8 mouse cellular contexts compared by ENCODE assay signal in genomic region chr13:54503278-54503603, GRCm38 (mm10). TPM values are rescaled to one million over a fixed set of nuclear protein-coding genes. Genes with fewer than 3 reads are reported as not detected.
DNase-seq lines count a peak whose midpoint lies in the region; ATAC-seq and TF ChIP-seq lines count a peak whose summit lies in the region.

No protein-coding gene starts in this region.

- no peak for DNase-seq in frontal cortex, postnatal 25 days (ENCODE audit: low spot score in 2 of 2)
- no peak for DNase-seq in adrenal gland, adult 2 months
- DNase-seq in embryo, embryonic 10.5 days (ENCODE audit: low spot score): no peak
- DNase-seq in spleen, postnatal 10 days (ENCODE audit: low spot score in 2 of 2): no peak

- H3K79me3 ChIP-seq in C2C12 (ENCODE audit: low read depth): peaks cover 27% of the 10 kb centered on the region

- no peaks in the 10 kb centered on the region for H3K36me3 ChIP-seq in C2C12 (ENCODE audit: control insufficient read depth, insufficient read depth)
- no peaks in the 10 kb centered on the region for H3K36me3 ChIP-seq in forebrain, embryonic 13.5 days (ENCODE audit: poor library complexity, severe bottlenecking)
- H3K36me3 ChIP-seq in liver, embryonic 16.5 days (ENCODE audit: control insufficient read depth, insufficient read depth): no peaks in the 10 kb centered on the region

- ATAC-seq in frontal cortex, adult (ENCODE audit: low TSS enrichment): peak; percentile 47; the same call in 1 of the 2 replicates
- ATAC-seq in forebrain, embryonic 13.5 days: peak; percentile 70
- ATAC-seq in liver, embryonic 16.5 days (ENCODE audit: low read depth): peak; percentile 10; the same call in 1 of the 2 replicates

- no peak overlapping the region for H3ac ChIP-seq in C2C12 (ENCODE audit: control insufficient read depth, insufficient read length, low read depth)

- peak overlapping the region; percentile 90 for H3K4me2 ChIP-seq in forebrain, embryonic 13.5 days
- peak overlapping the region; percentile 100 for H3K4me2 ChIP-seq in liver, embryonic 16.5 days (ENCODE audit: low read depth, low read length)

- H3K9me3 ChIP-seq in forebrain, embryonic 13.5 days (replicated peaks): no peaks in the 10 kb centered on the region
- no peaks in the 10 kb centered on the region for H3K9me3 ChIP-seq in liver, embryonic 16.5 days (replicated peaks; ENCODE audit: control insufficient read depth, low read length)

- peak overlapping the region; percentile 79 for H3K27ac ChIP-seq in forebrain, embryonic 13.5 days
- no peak overlapping the region for H3K27ac ChIP-seq in liver, embryonic 16.5 days (ENCODE audit: low read length)

- peak overlapping the region; percentile 87 for H3K9ac ChIP-seq in forebrain, embryonic 13.5 days
- peak overlapping the region; percentile 64 for H3K9ac ChIP-seq in liver, embryonic 16.5 days (ENCODE audit: low read depth, low read length)

- peak overlapping the region; percentile 53 for H3K4me3 ChIP-seq in C2C12 (ENCODE audit: insufficient read depth, poor library complexity, severe bottlenecking)
- H3K4me3 ChIP-seq in forebrain, embryonic 13.5 days: peak overlapping the region; percentile 73
- H3K4me3 ChIP-seq in liver, embryonic 16.5 days (ENCODE audit: low read depth, low read length): peak overlapping the region; percentile 69

- peaks cover 42% of the 10 kb centered on the region for H3K79me2 ChIP-seq in C2C12 (ENCODE audit: control insufficient read depth, insufficient read depth)

- 2% methylated on average over 14 of the region's 14 CpGs for WGBS in forebrain, embryonic 13.5 days
- WGBS in liver, embryonic 16.5 days (ENCODE audit: insufficient replicate concordance): 2% methylated on average over 14 of the region's 14 CpGs

- peaks cover 6% of the 10 kb centered on the region for H3K27me3 ChIP-seq in C2C12 (ENCODE audit: control insufficient read depth, insufficient read depth, insufficient read length)
- 0 out of 2 replicates have a peak, but pooled peaks cover 8% of the 10 kb centered on the region for H3K27me3 ChIP-seq in forebrain, embryonic 13.5 days
- H3K27me3 ChIP-seq in liver, embryonic 16.5 days (ENCODE audit: control insufficient read depth, insufficient read depth, low read depth, low read length): peaks cover 7% of the 10 kb centered on the region

- H3K4me1 ChIP-seq in forebrain, embryonic 13.5 days: peaks cover 17% of the 10 kb centered on the region
- peaks cover 20% of the 10 kb centered on the region for H3K4me1 ChIP-seq in liver, embryonic 16.5 days (ENCODE audit: control insufficient read depth, low read depth, low read length)

- no peak for TF ChIP-seq CTCF in C2C12 (IDR thresholded peaks at IDR 0.05; ENCODE audit: control insufficient read depth, insufficient read depth, insufficient read length)

TF ChIP-seq in C2C12, 6 proteins besides CTCF, POLR2A, EP300 and RAD21:
- TF ChIP-seq FOSL1 (IDR thresholded peaks at IDR 0.05; ENCODE audit: insufficient read depth, low read length, poor library complexity, severe bottlenecking): no peak
- no peak for TF ChIP-seq MYOG (IDR thresholded peaks at IDR 0.05; ENCODE audit: control insufficient read depth, extremely low read depth, insufficient read length)
- TF ChIP-seq CEBPB (IDR thresholded peaks at IDR 0.05; ENCODE audit: low read depth): no peak
- TF ChIP-seq USF1 (IDR thresholded peaks at IDR 0.05; ENCODE audit: low read depth): no peak
- TF ChIP-seq MAX (IDR thresholded peaks at IDR 0.05): no peak
- TF ChIP-seq MYOD1 (IDR thresholded peaks at IDR 0.05; ENCODE audit: control insufficient read depth, insufficient read length, low read depth): no peak

RNA-seq across cellular contexts. Expression of gene Simc1, which starts 0.3 kb away (rescaled TPM):
- 6.6 TPM for polyA plus RNA-seq in C2C12 (2012; fragmentation: generic; extraction: Trizol)
- 17.7 and 17.8 TPM in 2 replicates for polyA plus RNA-seq in forebrain, embryonic 13.5 days (2015; fragmentation: Nextera tagmentation; extraction: Ambion mirVana)
- polyA plus RNA-seq in liver, embryonic 16.5 days (2015; fragmentation: Nextera tagmentation; extraction: Ambion mirVana): 1.5 TPM in 2 replicates
- 10 to 100 TPM; 14.1 to 17.5 TPM for total RNA-seq in adrenal gland, adult 2 months (2021)
- 24.4 and 27.9 TPM in 2 replicates for polyA plus RNA-seq in adrenal gland, adult 2 months (2012; rRNA removed)

RNA-seq across cellular contexts. Expression of gene Thoc3, which starts 34.6 kb away (rescaled TPM):
- polyA plus RNA-seq in C2C12 (2012; fragmentation: generic; extraction: Trizol): 70.8 TPM
- polyA plus RNA-seq in forebrain, embryonic 13.5 days (2015; fragmentation: Nextera tagmentation; extraction: Ambion mirVana): 108 and 113 TPM in 2 replicates
- polyA plus RNA-seq in liver, embryonic 16.5 days (2015; fragmentation: Nextera tagmentation; extraction: Ambion mirVana): 33.4 and 37.6 TPM in 2 replicates
- 10 to 100 TPM; 33.6 to 46.0 TPM for total RNA-seq in adrenal gland, adult 2 months (2021)
- polyA plus RNA-seq in adrenal gland, adult 2 months (2012; rRNA removed): 49.9 and 54.8 TPM in 2 replicates

Comparison
In these comparisons a context has a peak if more than half of its experiments do, and no peak if none do; other contexts are left out.
1. ATAC-seq: peak in every context shown above with its lines; median percentile 70 in forebrain, embryonic 13.5 days; 47 in frontal cortex, adult; 10 in liver, embryonic 16.5 days.